Mouse (Mus musculus) myocyte (in vitro differentiated cells): ENCODE results near the gene Isoc2a. TPM values are rescaled to one million over a fixed set of nuclear protein-coding genes. Genes with fewer than 3 reads are reported as not detected.
A peak's percentile ranks its signal among the peaks of the same experiment; 100 is the strongest.

Source experiments
- H3K27me3 ChIP-seq: one replicate; pipeline ENCODE4 v1.6.1; 2011; ENCODE audit not compliant: control insufficient read depth, insufficient read depth, insufficient read length
- H3K36me3 ChIP-seq: one replicate; pipeline ENCODE4 v1.6.1; 2011; ENCODE audit not compliant: control insufficient read depth, insufficient read depth
- H3K4me2 ChIP-seq: one replicate; pipeline ENCODE4 v1.6.1; 2011; ENCODE audit warnings: low read depth, control low read depth
- H3K4me3 ChIP-seq: one replicate; pipeline ENCODE4 v1.5.1; 2011; ENCODE audit warnings: mild to moderate bottlenecking, control low read depth, moderate library complexity
- H3K79me2 ChIP-seq: one replicate; pipeline ENCODE4 v1.6.1; 2011; ENCODE audit not compliant: control insufficient read depth, insufficient read depth
- H3ac ChIP-seq: one replicate; pipeline ENCODE4 v1.6.1; 2011; ENCODE audit not compliant: control insufficient read depth, insufficient read length
- CEBPB ChIP-seq: IDR thresholded peaks from 2 replicates; pipeline ENCODE4 v1.6.1; 2011; ENCODE audit warnings: mild to moderate bottlenecking, moderate library complexity; ENCODE audit not compliant: poor library complexity, insufficient read depth, severe bottlenecking
- E2F4 ChIP-seq: IDR thresholded peaks from one replicate; pipeline ENCODE4 v1.6.1; 2011; ENCODE audit warnings: mild to moderate bottlenecking, control low read depth, moderate library complexity; ENCODE audit not compliant: insufficient read depth
- MAX ChIP-seq: IDR thresholded peaks from one replicate; pipeline ENCODE4 v1.6.1; 2011; ENCODE audit warnings: low read depth, mild to moderate bottlenecking, control low read depth
- MYOD1 ChIP-seq, 3 experiments: IDR thresholded peaks; one replicate each; pipeline ENCODE4 v1.6.1; 2011; ENCODE audit warnings: control low read depth in 2 of 3, low read depth in 2 of 3, mild to moderate bottlenecking in 2 of 3, moderate library complexity in 1 of 3; ENCODE audit not compliant: insufficient read length in 2 of 3, control insufficient read depth in 1 of 3
- MYOG ChIP-seq, 3 experiments: IDR thresholded peaks; one replicate each; pipeline ENCODE4 v1.6.1; 2011; ENCODE audit warnings: control low read depth in 2 of 3, low read depth in 2 of 3, mild to moderate bottlenecking in 2 of 3; ENCODE audit not compliant: insufficient read length in 2 of 3, control insufficient read depth in 1 of 3, insufficient read depth in 1 of 3
- POLR2A ChIP-seq: IDR thresholded peaks from one replicate; pipeline ENCODE4 v1.6.1; 2011; ENCODE audit warnings: low read depth, mild to moderate bottlenecking, control low read depth, moderate library complexity; ENCODE audit not compliant: insufficient read length
- POLR2AphosphoS2 ChIP-seq: IDR thresholded peaks from one replicate; pipeline ENCODE4 v1.6.1; 2011; ENCODE audit warnings: low read depth, control low read depth; ENCODE audit not compliant: insufficient read length
- REST ChIP-seq: IDR thresholded peaks from one replicate; pipeline ENCODE4 v1.6.1; 2011; ENCODE audit warnings: mild to moderate bottlenecking, control low read depth, moderate library complexity; ENCODE audit not compliant: insufficient read depth, insufficient read length
- SRF ChIP-seq: IDR thresholded peaks from one replicate; pipeline ENCODE4 v1.6.1; 2011; ENCODE audit warnings: low read depth; ENCODE audit not compliant: control insufficient read depth, insufficient read length
- TCF12 ChIP-seq: IDR thresholded peaks from one replicate; pipeline ENCODE4 v1.6.1; 2011; ENCODE audit warnings: mild to moderate bottlenecking, control low read depth; ENCODE audit not compliant: poor library complexity, insufficient read depth, severe bottlenecking
- TCF3 ChIP-seq: IDR thresholded peaks from one replicate; pipeline ENCODE4 v1.6.1; 2011; ENCODE audit warnings: low read depth, control low read depth; ENCODE audit not compliant: insufficient read length
- USF1 ChIP-seq: IDR thresholded peaks from one replicate; pipeline ENCODE4 v1.6.1; 2011; ENCODE audit warnings: low read depth, mild to moderate bottlenecking, control low read depth, moderate library complexity
- polyA plus RNA-seq: library from polyadenylated mRNA; unstranded; fragments of >200 nt; fragmentation: generic; extraction: Trizol; gene quantifications from one replicate; pipeline ENCODE4 v1.2.1, GENCODE M21; 2012; ENCODE audit warnings: missing spikeins

Isoc2a gene
- polyA plus RNA-seq, 1 experiment, result 3.3 TPM

- Histone ChIP-seq H3K27me3 (no peaks in the 10 kb centered on the region), H3K4me2 (peak overlapping the region; percentile 75), H3K36me3 (no peaks in the 10 kb centered on the region), H3K4me3 (peak overlapping the region; percentile 82), H3ac (peak overlapping the region; percentile 78), H3K79me2 (peaks cover 19% of the 10 kb centered on the region)
- TF ChIP-seq REST (no peak), SRF (no peak), POLR2A (no peak), TCF12 (no peak), MYOD1 (IDR thresholded peaks at IDR 0.05; ENCODE audit: control insufficient read depth in 1 of 3, insufficient read length in 2 of 3, low read depth in 2 of 3) (no peak), MYOG (IDR thresholded peaks at IDR 0.05; ENCODE audit: control insufficient read depth in 1 of 3, insufficient read depth in 1 of 3, insufficient read length in 2 of 3, low read depth in 2 of 3) (no peak), CEBPB (no peak), E2F4 (no peak), TCF3 (no peak), POLR2AphosphoS2 (no peak), USF1 (no peak), MAX (no peak)
Observed at GRCm38 (mm10) chr7:4915669-4916416, 38.9 kb downstream of the Isoc2a start.

- H3K36me3 ChIP-seq, result no peaks in the 10 kb centered on the region
- TF ChIP-seq MYOG (IDR thresholded peaks at IDR 0.05; ENCODE audit: control insufficient read depth in 1 of 3, insufficient read depth in 1 of 3, insufficient read length in 2 of 3, low read depth in 2 of 3) (no peak), POLR2A (no peak)
- H3K4me3 ChIP-seq, result no peak overlapping the region
- peaks cover 19% of the 10 kb centered on the region for H3K79me2 ChIP-seq
- no peak overlapping the region for H3K4me2 ChIP-seq
- no peak overlapping the region for H3ac ChIP-seq
- H3K27me3 ChIP-seq, result no peaks in the 10 kb centered on the region
Observed at GRCm38 (mm10) chr7:4917494-4917893, 40.5 kb downstream of the Isoc2a start.

GRCm38 (mm10) chr7:4918681-4919080 lies 41.7 kb downstream of the Isoc2a start:
- Histone ChIP-seq H3K4me2 (no peak overlapping the region), H3ac (no peak overlapping the region), H3K27me3 (no peaks in the 10 kb centered on the region), H3K79me2 (peaks cover 19% of the 10 kb centered on the region), H3K4me3 (no peak overlapping the region), H3K36me3 (no peaks in the 10 kb centered on the region)
- TF ChIP-seq POLR2AphosphoS2 (no peak), REST (no peak), USF1 (no peak), TCF3 (no peak), POLR2A (no peak), CEBPB (no peak), SRF (no peak), TCF12 (no peak), MAX (no peak), MYOG (IDR thresholded peaks at IDR 0.05; ENCODE audit: control insufficient read depth in 1 of 3, insufficient read depth in 1 of 3, insufficient read length in 2 of 3, low read depth in 2 of 3) (no peak), MYOD1 (IDR thresholded peaks at IDR 0.05; ENCODE audit: control insufficient read depth in 1 of 3, insufficient read length in 2 of 3, low read depth in 2 of 3) (no peak), E2F4 (no peak)

- no peaks in the 10 kb centered on the region for H3K27me3 ChIP-seq
- no peak for TF ChIP-seq E2F4
- no peak for TF ChIP-seq CEBPB
- TF ChIP-seq POLR2A, result no peak
- TF ChIP-seq TCF3, result no peak
- no peak for TF ChIP-seq USF1
- no peak for TF ChIP-seq REST
- no peak for TF ChIP-seq SRF
- TF ChIP-seq MAX, result no peak
- TF ChIP-seq TCF12, result no peak
- no peak for TF ChIP-seq MYOG (IDR thresholded peaks at IDR 0.05; ENCODE audit: control insufficient read depth in 1 of 3, insufficient read depth in 1 of 3, insufficient read length in 2 of 3, low read depth in 2 of 3)
- TF ChIP-seq MYOD1 (IDR thresholded peaks at IDR 0.05; ENCODE audit: control insufficient read depth in 1 of 3, insufficient read length in 2 of 3, low read depth in 2 of 3), result no peak
- TF ChIP-seq POLR2AphosphoS2, result no peak
Observed at GRCm38 (mm10) chr7:4919096-4919495, 42.1 kb downstream of the Isoc2a start.

GRCm38 (mm10) chr7:4919971-4920370 lies 43.0 kb downstream of the Isoc2a start:
- no peak overlapping the region for H3K4me3 ChIP-seq
- H3ac ChIP-seq, result no peak overlapping the region
- no peak for TF ChIP-seq TCF12
- no peak for TF ChIP-seq E2F4
- TF ChIP-seq CEBPB, result no peak
- no peak for TF ChIP-seq MYOD1 (IDR thresholded peaks at IDR 0.05; ENCODE audit: control insufficient read depth in 1 of 3, insufficient read length in 2 of 3, low read depth in 2 of 3)
- TF ChIP-seq REST, result no peak
- TF ChIP-seq TCF3, result no peak
- no peak for TF ChIP-seq MYOG (IDR thresholded peaks at IDR 0.05; ENCODE audit: control insufficient read depth in 1 of 3, insufficient read depth in 1 of 3, insufficient read length in 2 of 3, low read depth in 2 of 3)
- TF ChIP-seq USF1, result no peak
- no peak for TF ChIP-seq SRF
- TF ChIP-seq MAX, result no peak
- H3K79me2 ChIP-seq, result peaks cover 19% of the 10 kb centered on the region
- no peaks in the 10 kb centered on the region for H3K36me3 ChIP-seq
- H3K4me2 ChIP-seq, result no peak overlapping the region
- H3K27me3 ChIP-seq, result no peaks in the 10 kb centered on the region

More at GRCm38 (mm10) chr7:4919096-4919495, 42.1 kb downstream of the Isoc2a start:
- Histone ChIP-seq H3K4me3 (no peak overlapping the region), H3K4me2 (no peak overlapping the region), H3K36me3 (no peaks in the 10 kb centered on the region), H3K79me2 (peaks cover 19% of the 10 kb centered on the region), H3ac (no peak overlapping the region)
